In the genomic region with DNA sequence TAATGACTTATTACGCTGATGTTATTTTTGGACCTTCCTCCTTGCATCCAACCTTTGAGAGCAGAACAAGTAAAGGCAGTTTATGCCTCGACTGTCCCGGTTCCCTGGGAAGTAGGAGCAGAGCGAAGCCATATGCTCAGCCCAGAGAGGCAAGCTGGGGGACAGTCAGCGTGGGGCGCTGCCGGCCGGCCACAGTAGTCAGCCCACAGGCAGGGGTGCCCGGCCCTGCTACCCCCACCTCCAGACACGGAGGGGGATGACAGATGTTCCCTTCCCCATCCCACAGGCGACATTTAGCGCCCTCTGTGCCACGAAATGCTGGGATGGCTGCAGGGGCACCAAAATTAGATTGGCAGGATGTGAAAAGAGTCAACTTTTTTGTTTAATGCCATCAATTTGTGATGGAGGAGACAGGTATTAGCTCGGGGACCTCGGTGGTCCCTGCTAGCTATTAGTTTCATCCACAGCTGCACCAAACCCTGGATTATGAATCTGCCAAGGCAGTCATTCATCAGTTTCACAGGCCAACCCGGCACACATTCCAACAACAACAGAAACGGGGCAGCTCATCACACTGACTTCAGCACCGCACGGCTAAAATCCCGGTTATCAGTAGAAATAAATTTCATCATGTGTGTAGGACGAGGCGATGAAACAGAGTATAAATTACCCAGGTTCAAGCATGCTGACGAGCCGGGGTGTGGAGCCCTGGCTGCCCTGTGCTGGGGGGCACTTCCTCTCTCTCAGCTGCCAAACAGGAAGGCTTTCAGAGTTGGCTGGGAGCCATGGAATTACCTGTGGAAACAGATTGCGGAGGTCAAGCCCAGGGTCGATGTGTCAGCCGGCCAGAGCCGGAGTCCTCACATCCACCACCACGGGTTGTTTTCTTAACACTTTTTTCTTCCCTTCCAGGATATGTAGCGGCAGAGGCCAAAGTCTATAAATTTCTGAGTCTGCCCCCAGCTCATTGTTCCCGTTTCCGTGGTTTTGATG, we compare ENCODE assay signal across 9 mouse cellular contexts.
DNase-seq lines count a peak whose midpoint lies in the region; ATAC-seq lines count a peak whose summit lies in the region.
"Had no signal": no experiment of that assay in that cellular context is flagged by ENCODE, and none has a peak within 500 bp of the region (broad histone marks: within the 10 kb centered on the region; RNA-seq: fewer than 3 reads in every experiment).

No protein-coding gene starts in this region.

- no peak overlapping the region for H3K4me3 ChIP-seq in intestine, embryonic 16.5 days (ENCODE audit: low read length)
- no peak overlapping the region for H3K4me3 ChIP-seq in liver, embryonic 15.5 days (replicated peaks)

- peak; percentile 50 for DNase-seq in adrenal gland, postnatal 14 days
- peak; percentile 70 for DNase-seq in forelimb bud, embryonic 11.5 days (ENCODE audit: low read depth, low spot score)
- no peak for DNase-seq in spleen, postnatal 4 days (ENCODE audit: low spot score in 2 of 2)
- DNase-seq in frontal cortex, postnatal 36 days (ENCODE audit: low spot score in 2 of 2): no peak
- DNase-seq in cerebellum, adult 8-10 months: no peak
- no peak for DNase-seq in left cerebral cortex, postnatal 4 days

- WGBS in intestine, embryonic 16.5 days: 43% methylated on average over 32 of the region's 32 CpGs
- WGBS in liver, embryonic 15.5 days (ENCODE audit: insufficient replicate concordance): 31% methylated on average over 32 of the region's 32 CpGs

- H3K36me3 ChIP-seq in intestine, embryonic 16.5 days (ENCODE audit: control insufficient read depth, insufficient read depth, low read length): no peaks in the 10 kb centered on the region
- no peaks in the 10 kb centered on the region for H3K36me3 ChIP-seq in liver, embryonic 15.5 days (replicated peaks)

- H3K27me3 ChIP-seq in intestine, embryonic 16.5 days (replicated peaks; ENCODE audit: control insufficient read depth, insufficient read depth, low read length): peaks cover 4% of the 10 kb centered on the region; the same call in 1 of the 2 replicates
- H3K27me3 ChIP-seq in liver, embryonic 15.5 days: 0 out of 2 replicates have a peak, but pooled peaks cover under 1% of the 10 kb centered on the region

- H3K9ac ChIP-seq in intestine, embryonic 16.5 days (ENCODE audit: low read depth, low read length): no peak overlapping the region
- H3K9ac ChIP-seq in liver, embryonic 15.5 days: no peak overlapping the region

- no peaks in the 10 kb centered on the region for H3K9me3 ChIP-seq in intestine, embryonic 16.5 days (ENCODE audit: control insufficient read depth, low read length)
- no peaks in the 10 kb centered on the region for H3K9me3 ChIP-seq in liver, embryonic 15.5 days (replicated peaks)

- intact Hi-C loops in left cerebral cortex, postnatal 4 days (cut with DNase I): no loop called here

- ATAC-seq in intestine, embryonic 16.5 days: peak; percentile 65
- ATAC-seq in liver, embryonic 15.5 days (ENCODE audit: insufficient read depth): peak; percentile 12; the same call in 1 of the 2 replicates
- ATAC-seq: Patski had no signal

- H3K4me1 ChIP-seq in intestine, embryonic 16.5 days (ENCODE audit: control insufficient read depth, insufficient read depth, low read length): peaks cover 6% of the 10 kb centered on the region; the same call in 1 of the 2 replicates
- no peaks in the 10 kb centered on the region for H3K4me1 ChIP-seq in liver, embryonic 15.5 days (replicated peaks)

- no peak overlapping the region for H3K27ac ChIP-seq in intestine, embryonic 16.5 days (ENCODE audit: low read length)
- no peak overlapping the region for H3K27ac ChIP-seq in liver, embryonic 15.5 days (replicated peaks)

- peak overlapping the region; percentile 32 for H3K4me2 ChIP-seq in intestine, embryonic 16.5 days (ENCODE audit: low read depth, low read length)
- H3K4me2 ChIP-seq in liver, embryonic 15.5 days: peak overlapping the region; percentile 23

Comparison
In these comparisons a context has a peak if more than half of its experiments do, and no peak if none do; other contexts are left out.
1. DNase-seq: peak in adrenal gland, postnatal 14 days (single experiment) and forelimb bud, embryonic 11.5 days (single experiment); none in spleen, postnatal 4 days (0 of 2), frontal cortex, postnatal 36 days (0 of 2), cerebellum, adult 8-10 months (single experiment) and left cerebral cortex, postnatal 4 days (single experiment).